Mouse (Mus musculus) liver, embryonic 15.5 days (tissue): ENCODE results near the gene 2010111I01Rik. TPM values are rescaled to one million over a fixed set of nuclear protein-coding genes. Genes with fewer than 3 reads are reported as not detected.

Experiments
- ATAC-seq: fragments of 200-750 bp; cut with Nextera tagmentation; 2 replicates; pipeline ENCODE4 v1.8.0; 2017; ENCODE audit warnings: moderate number of reproducible peaks, mild to moderate bottlenecking, moderate library complexity; ENCODE audit not compliant: insufficient read depth
- H3K27ac ChIP-seq: fragments of 300-500 bp; sonication (generic); replicated peaks from 2 replicates; pipeline ENCODE4 v1.5.1; 2015; ENCODE audit warnings: mild to moderate bottlenecking, inconsistent platforms
- H3K27me3 ChIP-seq: fragments of 300-500 bp; sonication (generic); 2 replicates; pipeline ENCODE4 v1.6.1; 2015; ENCODE audit warnings: mild to moderate bottlenecking, inconsistent platforms
- H3K36me3 ChIP-seq: fragments of 300-500 bp; sonication (generic); replicated peaks from 2 replicates; pipeline ENCODE4 v1.6.1; 2015; ENCODE audit warnings: moderate library complexity, mild to moderate bottlenecking, inconsistent platforms
- H3K4me1 ChIP-seq: fragments of 300-500 bp; sonication (generic); replicated peaks from 2 replicates; pipeline ENCODE4 v1.6.1; 2015; ENCODE audit warnings: inconsistent platforms
- H3K4me2 ChIP-seq: fragments of 300-500 bp; sonication (generic); 2 replicates; pipeline ENCODE4 v1.6.1; 2015; ENCODE audit warnings: moderate library complexity, mild to moderate bottlenecking, inconsistent platforms
- H3K4me3 ChIP-seq: fragments of 300-500 bp; sonication (generic); replicated peaks from 2 replicates; pipeline ENCODE4 v1.5.1; 2015; ENCODE audit warnings: mild to moderate bottlenecking, inconsistent platforms
- H3K9ac ChIP-seq: fragments of 300-500 bp; sonication (generic); 2 replicates; pipeline ENCODE4 v1.6.1; 2015; ENCODE audit warnings: moderate library complexity, mild to moderate bottlenecking, inconsistent platforms
- H3K9me3 ChIP-seq: fragments of 300-500 bp; sonication (generic); replicated peaks from 2 replicates; pipeline ENCODE4 v1.6.1; 2016; ENCODE audit warnings: inconsistent platforms
- WGBS: fragments of 180-500 bp; shearing (Covaris S2); methylation state at CpG from one replicate; pipeline ENCODE4 v1.1.7; 2015; ENCODE audit warnings: mixed read lengths; ENCODE audit not compliant: insufficient replicate concordance; 5-methylcytosine and 5-hydroxymethylcytosine counted together
- polyA plus RNA-seq: library from polyadenylated mRNA; unstranded; fragments of >200 nt; fragmentation: Nextera tagmentation; extraction: Ambion mirVana; gene quantifications from 2 replicates; pipeline ENCODE4 v1.2.1, GENCODE M21; 2015

The 2010111I01Rik gene
- polyA plus RNA-seq, 1 experiment from 2014 or later: 14.6 TPM

- 19% methylated on average over 10 of the region's 10 CpGs for WGBS
- Histone ChIP-seq H3K36me3 (no peaks in the 10 kb centered on the region), H3K9ac (no peak overlapping the region), H3K4me2 (no peak overlapping the region), H3K27me3 (no peaks in the 10 kb centered on the region), H3K4me3 (no peak overlapping the region), H3K9me3 (no peaks in the 10 kb centered on the region), H3K4me1 (peaks cover 10% of the 10 kb centered on the region; the same call in 1 of the 2 replicates), H3K27ac (no peak overlapping the region)
- ATAC-seq: no peak; the same call in 1 of the 2 replicates
These were observed 7.9 kb upstream of the 2010111I01Rik start for GRCm38 (mm10) chr13:62956776-62957175.

DNA sequence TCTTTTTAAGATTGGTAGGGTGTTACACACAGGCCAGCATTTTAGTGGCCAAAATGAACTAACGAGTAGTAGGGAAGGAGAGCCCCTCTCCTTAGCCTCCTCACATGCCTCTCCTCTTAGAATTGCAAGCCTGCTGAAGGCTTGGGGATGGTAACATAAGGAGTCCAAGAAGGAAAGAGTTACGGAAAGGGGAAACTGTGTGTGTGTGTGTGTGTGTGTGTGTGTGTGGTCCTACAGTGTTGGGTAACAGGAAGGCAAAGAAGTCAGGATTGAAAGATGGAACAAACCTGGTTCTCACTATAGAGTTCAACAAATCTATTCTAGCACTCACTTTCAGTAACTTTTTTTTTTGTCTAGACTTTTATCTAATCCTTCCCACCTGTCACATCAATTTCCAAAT is 1.3 kb upstream of the 2010111I01Rik start:
- Histone ChIP-seq H3K36me3 (no peaks in the 10 kb centered on the region), H3K4me3 (no peak overlapping the region), H3K27ac (no peak overlapping the region), H3K4me2 (no peak overlapping the region), H3K4me1 (peaks cover 15% of the 10 kb centered on the region), H3K9ac (no peak overlapping the region), H3K27me3 (no peaks in the 10 kb centered on the region), H3K9me3 (no peaks in the 10 kb centered on the region)
- 58% methylated on average over 2 of the region's 2 CpGs for WGBS
- ATAC-seq: no peak

GRCm38 (mm10) chr13:62968223-62968622 is 3.5 kb downstream of the 2010111I01Rik start:
- ATAC-seq: no peak
- Histone ChIP-seq H3K27me3 (no peaks in the 10 kb centered on the region), H3K4me3 (no peak overlapping the region), H3K27ac (no peak overlapping the region), H3K4me2 (no peak overlapping the region), H3K9me3 (no peaks in the 10 kb centered on the region), H3K9ac (no peak overlapping the region), H3K36me3 (no peaks in the 10 kb centered on the region), H3K4me1 (peaks cover 15% of the 10 kb centered on the region)
- WGBS: 80% methylated on average over 12 of the region's 12 CpGs

DNA sequence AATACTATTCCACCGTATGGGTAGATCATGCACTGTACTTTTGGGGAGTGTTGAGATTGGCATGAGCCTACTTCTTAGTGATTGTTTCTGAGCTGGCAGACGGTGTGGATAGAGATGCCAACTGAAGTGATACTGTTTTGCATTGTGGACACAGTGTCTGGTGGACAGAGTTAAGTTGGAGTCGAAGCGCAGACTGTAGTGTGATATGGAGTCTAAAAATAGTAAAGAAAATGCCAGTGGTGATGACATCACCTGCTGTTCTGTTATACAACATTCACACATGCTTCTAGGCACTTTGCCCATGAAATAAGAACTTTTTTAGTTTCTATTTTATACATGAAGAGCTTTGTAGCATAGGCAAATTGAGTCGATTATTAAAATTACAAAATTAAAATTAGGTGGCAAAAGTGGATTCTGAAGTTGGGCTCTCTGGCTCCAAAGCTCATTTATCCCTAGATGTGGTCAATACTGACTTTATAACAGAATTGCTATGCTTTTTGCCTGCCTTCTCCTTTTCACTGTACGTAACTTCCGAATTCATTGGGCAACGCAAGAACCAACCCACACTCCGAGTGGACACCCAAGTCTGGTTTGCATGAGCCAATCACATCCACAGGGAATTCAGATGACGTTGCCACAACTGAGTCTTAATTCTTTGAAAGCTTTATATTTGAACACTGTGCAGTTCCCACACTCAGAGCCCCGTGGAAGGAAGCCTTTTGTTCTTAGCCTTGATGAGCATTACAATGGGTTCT is 6.0 kb downstream of the 2010111I01Rik start:
- Histone ChIP-seq H3K4me2 (no peak overlapping the region), H3K9ac (no peak overlapping the region), H3K4me3 (no peak overlapping the region), H3K27ac (no peak overlapping the region), H3K9me3 (no peaks in the 10 kb centered on the region), H3K36me3 (no peaks in the 10 kb centered on the region), H3K4me1 (peaks cover 9% of the 10 kb centered on the region), H3K27me3 (no peaks in the 10 kb centered on the region)
- ATAC-seq: no peak
- WGBS: 71% methylated on average over 11 of the region's 11 CpGs

- no peaks in the 10 kb centered on the region for H3K27me3 ChIP-seq
- WGBS: 76% methylated on average over 3 of the region's 3 CpGs
- H3K4me2 ChIP-seq: no peak overlapping the region
- no peak overlapping the region for H3K4me3 ChIP-seq
- H3K9me3 ChIP-seq: no peaks in the 10 kb centered on the region
- H3K9ac ChIP-seq: no peak overlapping the region
- no peak overlapping the region for H3K27ac ChIP-seq
- peaks cover 7% of the 10 kb centered on the region; the same call in 1 of the 2 replicates for H3K4me1 ChIP-seq
- H3K36me3 ChIP-seq: no peaks in the 10 kb centered on the region
- no peak for ATAC-seq
These were observed 7.7 kb downstream of the 2010111I01Rik start for GRCm38 (mm10) chr13:62972403-62972802.

GRCm38 (mm10) chr13:62973111-62973510 is 8.4 kb downstream of the 2010111I01Rik start:
- Histone ChIP-seq H3K9me3 (no peaks in the 10 kb centered on the region), H3K27me3 (no peaks in the 10 kb centered on the region), H3K4me3 (no peak overlapping the region), H3K36me3 (no peaks in the 10 kb centered on the region), H3K4me2 (no peak overlapping the region), H3K4me1 (peaks cover 7% of the 10 kb centered on the region; the same call in 1 of the 2 replicates), H3K27ac (no peak overlapping the region), H3K9ac (no peak overlapping the region)
- ATAC-seq: peak; percentile 52
- WGBS: 68% methylated on average over 4 of the region's 4 CpGs

- no peaks in the 10 kb centered on the region for H3K36me3 ChIP-seq
- H3K4me3 ChIP-seq: no peak overlapping the region
- no peak overlapping the region for H3K9ac ChIP-seq
- H3K4me1 ChIP-seq: 0 out of 2 replicates have a peak, but pooled peaks cover 7% of the 10 kb centered on the region
- no peaks in the 10 kb centered on the region for H3K27me3 ChIP-seq
- no peak overlapping the region for H3K4me2 ChIP-seq
- no peak overlapping the region for H3K27ac ChIP-seq
- ATAC-seq: no peak
- no peaks in the 10 kb centered on the region for H3K9me3 ChIP-seq
These were observed 13.4 kb downstream of the 2010111I01Rik start for GRCm38 (mm10) chr13:62978104-62978503.

DNA sequence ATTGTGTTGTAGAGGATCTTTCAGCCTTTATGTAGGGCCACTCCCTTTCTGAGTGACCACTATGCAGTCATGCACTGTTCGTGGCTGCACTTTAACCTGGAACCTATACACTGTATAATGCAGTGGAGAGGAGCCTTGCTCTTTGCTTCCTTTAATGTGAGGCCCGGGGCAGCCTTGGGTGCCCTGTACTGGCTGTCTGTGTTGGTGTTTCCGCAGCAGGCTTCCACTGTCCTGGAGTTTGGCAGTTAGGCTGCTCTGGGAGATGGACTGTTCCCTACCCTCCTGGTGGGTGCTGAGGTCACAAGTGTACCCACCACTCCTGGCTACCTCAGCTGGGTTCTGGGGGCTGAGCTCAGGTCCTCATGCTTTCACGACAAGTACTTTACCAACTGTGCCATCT is 14.1 kb downstream of the 2010111I01Rik start:
- Histone ChIP-seq H3K36me3 (no peaks in the 10 kb centered on the region), H3K4me1 (0 out of 2 replicates have a peak, but pooled peaks cover 1% of the 10 kb centered on the region), H3K9me3 (no peaks in the 10 kb centered on the region), H3K4me3 (no peak overlapping the region), H3K27me3 (no peaks in the 10 kb centered on the region), H3K27ac (no peak overlapping the region), H3K4me2 (no peak overlapping the region), H3K9ac (no peak overlapping the region)
- ATAC-seq: no peak
- 49% methylated on average over 4 of the region's 4 CpGs for WGBS

DNA sequence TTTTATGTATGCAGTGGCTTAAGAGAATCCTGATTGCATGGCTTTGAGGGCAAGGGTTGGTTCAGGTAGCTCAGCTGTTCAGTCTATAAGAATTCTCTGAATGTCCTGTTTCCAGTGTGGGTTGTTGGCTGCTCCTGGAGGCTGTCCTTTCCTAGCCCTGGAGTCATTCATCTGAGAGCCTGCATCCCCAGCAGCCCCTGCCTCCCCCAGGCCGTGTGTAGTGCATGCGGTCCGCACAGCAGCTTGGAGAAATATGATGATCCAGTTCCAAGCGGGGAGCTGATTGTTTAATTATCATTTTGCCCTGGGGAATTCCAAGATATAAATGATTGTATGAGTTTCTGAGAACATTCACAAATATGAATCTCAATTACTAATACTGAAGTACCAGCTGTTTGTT is 14.5 kb downstream of the 2010111I01Rik start:
- no peak overlapping the region for H3K4me3 ChIP-seq
- 74% methylated on average over 4 of the region's 4 CpGs for WGBS
- no peak for ATAC-seq
- no peak overlapping the region for H3K9ac ChIP-seq
- no peak overlapping the region for H3K27ac ChIP-seq
- H3K36me3 ChIP-seq: no peaks in the 10 kb centered on the region
- no peaks in the 10 kb centered on the region for H3K27me3 ChIP-seq
- H3K4me1 ChIP-seq: no peaks in the 10 kb centered on the region
- no peaks in the 10 kb centered on the region for H3K9me3 ChIP-seq
- no peak overlapping the region for H3K4me2 ChIP-seq

- Histone ChIP-seq H3K4me2 (no peak overlapping the region), H3K4me3 (no peak overlapping the region), H3K27me3 (no peaks in the 10 kb centered on the region), H3K9ac (no peak overlapping the region), H3K4me1 (no peaks in the 10 kb centered on the region), H3K36me3 (no peaks in the 10 kb centered on the region), H3K9me3 (no peaks in the 10 kb centered on the region), H3K27ac (no peak overlapping the region)
- ATAC-seq: no peak
- 70% methylated on average over 2 of the region's 2 CpGs for WGBS
These were observed 15.4 kb downstream of the 2010111I01Rik start for GRCm38 (mm10) chr13:62980131-62980530.

GRCm38 (mm10) chr13:62984485-62984884 is 19.8 kb downstream of the 2010111I01Rik start:
- WGBS: 57% methylated on average over 3 of the region's 3 CpGs
- Histone ChIP-seq H3K9me3 (no peaks in the 10 kb centered on the region), H3K27ac (no peak overlapping the region), H3K27me3 (no peaks in the 10 kb centered on the region), H3K36me3 (no peaks in the 10 kb centered on the region), H3K4me1 (no peaks in the 10 kb centered on the region), H3K4me2 (no peak overlapping the region), H3K4me3 (no peak overlapping the region), H3K9ac (no peak overlapping the region)
- ATAC-seq: no peak
